Mouse (Mus musculus) heart, embryonic 14.5 days (tissue): ENCODE results near the gene Emp3. TPM values are rescaled to one million over a fixed set of nuclear protein-coding genes. Genes with fewer than 3 reads are reported as not detected.

Experiments used
- polyA plus RNA-seq: library from polyadenylated mRNA; unstranded; fragments of >200 nt; fragmentation: Nextera tagmentation; extraction: Ambion mirVana; gene quantifications from 2 replicates; pipeline ENCODE4 v1.2.1, GENCODE M21; 2014

Emp3 gene
- polyA plus RNA-seq, 1 experiment from 2014 or later = 90.5 TPM

Other genes with a start within 250 kb of the Emp3 start
- not detected in 2 replicates for gene Ntn5, start 237.4 kb downstream of the Emp3 start, polyA plus RNA-seq
- gene Sec1, start 227.0 kb downstream of the Emp3 start, polyA plus RNA-seq = 0.28 and 0.41 TPM in 2 replicates
- gene Car11, start 221.6 kb downstream of the Emp3 start, polyA plus RNA-seq = 6.8 and 8.0 TPM in 2 replicates
- 4.5 and 7.3 TPM in 2 replicates for gene Dbp, start 216.3 kb downstream of the Emp3 start, polyA plus RNA-seq
- gene Rpl18, start 205.9 kb downstream of the Emp3 start, polyA plus RNA-seq = 666 and 743 TPM in 2 replicates
- 11.9 and 12.5 TPM in 2 replicates for gene Sphk2, start 203.4 kb downstream of the Emp3 start, polyA plus RNA-seq
- 0.16 and 0.31 TPM in 2 replicates for gene Fam83e, start 200.2 kb downstream of the Emp3 start, polyA plus RNA-seq
- gene Spaca4, start 195.6 kb downstream of the Emp3 start, polyA plus RNA-seq = not detected in 2 replicates
- 0.31 and 1.1 TPM in 2 replicates for gene Lmtk3, start 137.7 kb downstream of the Emp3 start, polyA plus RNA-seq
- gene Sult2b1, start 136.7 kb downstream of the Emp3 start, polyA plus RNA-seq = 0.30 and 0.81 TPM in 2 replicates
- 88.6 and 89.7 TPM in 2 replicates for gene Cyth2, start 106.8 kb downstream of the Emp3 start, polyA plus RNA-seq
- gene Kcnj14, start 96.6 kb downstream of the Emp3 start, polyA plus RNA-seq = 0.26 and 0.78 TPM in 2 replicates
- gene Grwd1, start 90.5 kb downstream of the Emp3 start, polyA plus RNA-seq = 33.5 and 36.2 TPM in 2 replicates
- 85.7 and 125 TPM in 2 replicates for gene Kdelr1, start 48.6 kb downstream of the Emp3 start, polyA plus RNA-seq
- 0.12 and 0.15 TPM in 2 replicates for gene Grin2d, start 43.0 kb downstream of the Emp3 start, polyA plus RNA-seq
- 0.86 and 1.5 TPM in 2 replicates for gene Syngr4, start 24.7 kb downstream of the Emp3 start, polyA plus RNA-seq
- 5.1 and 8.7 TPM in 2 replicates for gene Tmem143, start 24.5 kb downstream of the Emp3 start, polyA plus RNA-seq
- 2.4 and 2.7 TPM in 2 replicates for gene Ccdc114, start 2.7 kb upstream of the Emp3 start, polyA plus RNA-seq
- not detected in 2 replicates for gene Abcc6, start 108.9 kb upstream of the Emp3 start, polyA plus RNA-seq
- gene Nomo1, start 112.3 kb upstream of the Emp3 start, polyA plus RNA-seq = 18.1 and 20.3 TPM in 2 replicates
- gene Kcnj11, start 179.4 kb upstream of the Emp3 start, polyA plus RNA-seq = 8.0 and 8.1 TPM in 2 replicates